Mouse (Mus musculus): ENCODE measurements around the gene Txndc9.

DNA sequence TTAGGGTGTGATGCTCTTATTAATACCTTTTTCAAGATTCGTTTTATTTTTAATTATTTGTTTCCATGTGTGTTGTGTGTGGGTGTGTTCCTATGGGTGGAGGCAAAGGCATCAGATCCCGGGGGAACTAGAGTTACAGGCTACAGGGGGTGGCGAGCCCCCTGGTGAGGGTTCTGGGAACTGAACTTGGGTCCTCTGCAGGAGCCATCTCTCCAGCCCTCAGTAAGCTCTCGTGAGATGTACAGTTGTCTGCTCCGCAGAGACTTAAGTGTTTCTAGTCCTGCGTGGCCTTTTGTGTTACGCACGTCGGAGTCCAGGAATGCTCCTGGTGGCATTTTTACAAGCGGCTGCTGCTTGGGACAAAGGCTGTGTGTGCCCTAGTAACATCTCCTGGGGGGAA, 32.1 kb downstream of the Txndc9 start:
- TF ChIP-seq CTCF (IDR thresholded peaks at IDR 0.05; ENCODE audit: insufficient read depth, low read depth, low read length) (no peak), POLR2A (IDR thresholded peaks at IDR 0.05; ENCODE audit: insufficient read depth, low read depth, low read length) (no peak)

All from olfactory bulb, adult 2 months (tissue).